Mouse (Mus musculus) forebrain, embryonic 14.5 days (tissue): ENCODE results near the gene Dock2. TPM values are rescaled to one million over a fixed set of nuclear protein-coding genes. Genes with fewer than 3 reads are reported as not detected.

Experiments
- ATAC-seq: fragments of 200-750 bp; cut with Nextera tagmentation; 2 replicates; pipeline ENCODE4 v1.8.0; 2017; ENCODE audit warnings: mild to moderate bottlenecking, moderate library complexity
- DNase-seq: peaks from one replicate; pipeline ENCODE4 v3.0.0-alpha.2; 2015; ENCODE audit warnings: low spot score
- H3K27ac ChIP-seq: fragments of 300-500 bp; sonication (generic); 2 replicates; pipeline ENCODE4 v1.5.1; 2014; ENCODE audit warnings: low read depth, mild to moderate bottlenecking, control low read depth, low read length, moderate library complexity
- H3K27me3 ChIP-seq: fragments of 300-500 bp; sonication (generic); replicated peaks from 2 replicates; pipeline ENCODE4 v1.6.1; 2014; ENCODE audit warnings: low read length, control low read depth, mixed read lengths; ENCODE audit not compliant: control insufficient read depth, insufficient read depth
- H3K36me3 ChIP-seq: fragments of 300-500 bp; sonication (generic); 2 replicates; pipeline ENCODE4 v1.6.1; 2014; ENCODE audit warnings: low read length, control low read depth; ENCODE audit not compliant: control insufficient read depth, insufficient read depth
- H3K4me1 ChIP-seq: fragments of 300-500 bp; sonication (generic); 2 replicates; pipeline ENCODE4 v1.6.1; 2014; ENCODE audit warnings: antibody characterized with exemption, low read length, control low read depth; ENCODE audit not compliant: control insufficient read depth, insufficient read depth
- H3K4me2 ChIP-seq: fragments of 300-500 bp; sonication (generic); 2 replicates; pipeline ENCODE4 v1.6.1; 2014; ENCODE audit warnings: mild to moderate bottlenecking, control low read depth, low read length
- H3K4me3 ChIP-seq: fragments of 300-500 bp; sonication (generic); 2 replicates; pipeline ENCODE4 v1.5.1; 2014; ENCODE audit warnings: low read depth, low read length, control low read depth
- H3K9ac ChIP-seq: fragments of 300-500 bp; sonication (generic); 2 replicates; pipeline ENCODE4 v1.6.1; 2014; ENCODE audit warnings: mild to moderate bottlenecking, low read length, control low read depth, moderate library complexity
- H3K9me3 ChIP-seq: fragments of 300-500 bp; sonication (generic); replicated peaks from 2 replicates; pipeline ENCODE4 v1.6.1; 2016; ENCODE audit warnings: low read length, control low read depth, mixed read lengths; ENCODE audit not compliant: control insufficient read depth
- WGBS: fragments of 180-500 bp; shearing (Covaris S2); extraction: QIAGEN DNeasy Blood & Tissue Kit; methylation state at CpG from one replicate; pipeline ENCODE4 v1.1.7; 2014; 5-methylcytosine and 5-hydroxymethylcytosine counted together
- polyA plus RNA-seq: library from polyadenylated mRNA; unstranded; fragments of >200 nt; fragmentation: Nextera tagmentation; extraction: Ambion mirVana; gene quantifications from 2 replicates; pipeline ENCODE4 v1.2.1, GENCODE M21; 2014

Gene Dock2
- polyA plus RNA-seq, 1 experiment from 2014 or later, result 0.37 TPM

- no peak for ATAC-seq
- Histone ChIP-seq H3K4me3 (no peak overlapping the region), H3K27me3 (no peaks in the 10 kb centered on the region), H3K9ac (no peak overlapping the region), H3K4me1 (no peaks in the 10 kb centered on the region), H3K4me2 (no peak overlapping the region), H3K9me3 (peaks cover 5% of the 10 kb centered on the region; the same call in 1 of the 2 replicates), H3K27ac (no peak overlapping the region), H3K36me3 (no peaks in the 10 kb centered on the region)
- no peak for DNase-seq
- 91% methylated on average over 6 of the region's 6 CpGs for WGBS
Observed at GRCm38 (mm10) chr11:34762125-34762524, 21.6 kb downstream of the Dock2 start.

DNA sequence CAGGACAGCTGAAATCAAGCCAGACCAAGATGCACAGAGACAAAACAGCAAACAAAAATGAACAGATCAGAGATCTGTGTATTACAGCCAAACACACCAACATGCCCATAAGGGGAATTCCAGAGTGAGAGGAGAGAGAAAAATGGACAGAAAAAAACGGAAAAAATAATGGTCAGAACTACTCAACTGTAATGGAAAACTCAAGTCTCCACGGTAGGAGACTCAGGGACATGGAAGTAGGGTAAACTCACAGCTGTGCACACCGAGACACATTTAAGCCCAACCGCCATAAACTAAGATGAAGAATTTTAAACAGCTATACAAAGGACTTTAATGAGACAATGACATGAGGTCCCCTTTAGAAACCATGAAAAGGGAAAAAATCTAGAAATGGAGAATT is 24.1 kb downstream of the Dock2 start:
- Histone ChIP-seq H3K27me3 (no peaks in the 10 kb centered on the region), H3K9me3 (no peaks in the 10 kb centered on the region), H3K9ac (no peak overlapping the region), H3K4me3 (no peak overlapping the region), H3K27ac (no peak overlapping the region), H3K4me1 (no peaks in the 10 kb centered on the region), H3K36me3 (no peaks in the 10 kb centered on the region), H3K4me2 (no peak overlapping the region)
- DNase-seq (no peak), ATAC-seq (no peak)
- 87% methylated on average over 4 of the region's 4 CpGs for WGBS

- no peak for ATAC-seq
- Histone ChIP-seq H3K9me3 (no peaks in the 10 kb centered on the region), H3K4me1 (peaks cover 5% of the 10 kb centered on the region; the same call in 1 of the 2 replicates), H3K36me3 (no peaks in the 10 kb centered on the region), H3K4me3 (no peak overlapping the region), H3K4me2 (no peak overlapping the region), H3K9ac (no peak overlapping the region), H3K27me3 (no peaks in the 10 kb centered on the region), H3K27ac (no peak overlapping the region)
- no peak for DNase-seq
- WGBS, result 59% methylated on average over 1 of the region's 1 CpGs
Observed at GRCm38 (mm10) chr11:34741081-34741480, 42.6 kb downstream of the Dock2 start.

- no peak overlapping the region for H3K27ac ChIP-seq
- H3K27me3 ChIP-seq, result no peaks in the 10 kb centered on the region
- DNase-seq (no peak), ATAC-seq (no peak)
- no peaks in the 10 kb centered on the region for H3K9me3 ChIP-seq
- H3K4me3 ChIP-seq, result no peak overlapping the region
- H3K4me1 ChIP-seq, result peaks cover 5% of the 10 kb centered on the region; the same call in 1 of the 2 replicates
- H3K9ac ChIP-seq, result no peak overlapping the region
- no peaks in the 10 kb centered on the region for H3K36me3 ChIP-seq
- WGBS, result 94% methylated on average over 3 of the region's 3 CpGs
- no peak overlapping the region for H3K4me2 ChIP-seq
Observed at GRCm38 (mm10) chr11:34739816-34740215, 43.9 kb downstream of the Dock2 start.

DNA sequence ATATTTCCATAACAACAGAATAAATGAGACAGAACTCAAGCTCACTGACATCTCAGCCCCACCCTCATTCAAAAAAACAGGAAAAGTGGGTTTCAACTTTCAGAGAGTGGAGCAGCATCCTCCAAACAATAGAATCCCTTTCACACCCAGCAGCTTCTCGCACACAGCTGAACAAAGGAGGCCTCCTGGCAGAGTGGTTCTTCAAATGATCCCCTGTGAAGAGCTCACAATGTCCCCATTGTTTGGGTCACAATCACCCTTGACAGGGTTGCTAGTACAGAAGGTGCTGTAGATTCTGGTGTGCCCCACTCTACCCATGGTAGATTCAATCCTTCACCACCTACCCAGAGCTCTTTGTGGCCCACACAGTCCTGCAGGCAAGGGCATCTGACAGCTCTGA is 44.7 kb downstream of the Dock2 start:
- no peaks in the 10 kb centered on the region for H3K27me3 ChIP-seq
- ATAC-seq, result 0 out of 2 replicates have a peak, but pooled peaks have one; percentile 40
- H3K4me1 ChIP-seq, result peaks cover 5% of the 10 kb centered on the region; the same call in 1 of the 2 replicates
- peak; percentile 38 for DNase-seq
- H3K4me2 ChIP-seq, result no peak overlapping the region
- H3K27ac ChIP-seq, result peak overlapping the region; percentile 33; the same call in 1 of the 2 replicates
- 3% methylated on average over 1 of the region's 1 CpGs for WGBS
- H3K9ac ChIP-seq, result no peak overlapping the region
- H3K4me3 ChIP-seq, result no peak overlapping the region
- H3K36me3 ChIP-seq, result no peaks in the 10 kb centered on the region
- H3K9me3 ChIP-seq, result no peaks in the 10 kb centered on the region

DNA sequence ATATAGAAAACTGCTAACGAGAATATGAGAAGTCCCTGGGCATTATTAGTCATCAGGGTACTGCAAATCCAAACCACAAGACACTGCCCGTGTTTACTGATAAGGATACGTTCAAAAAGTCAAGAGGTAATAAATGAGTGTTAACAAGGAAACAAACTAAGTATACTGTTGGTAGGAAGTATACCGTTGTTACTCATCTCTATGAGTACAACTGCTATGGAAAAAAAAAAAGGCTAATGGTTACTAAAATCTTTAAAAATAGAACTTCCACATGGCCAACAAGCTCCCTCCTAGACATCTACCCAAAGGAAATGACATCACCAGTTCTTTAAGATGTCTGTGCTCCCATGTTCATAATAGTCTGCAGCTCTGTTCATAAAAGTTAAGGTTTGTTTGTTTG is 46.5 kb downstream of the Dock2 start:
- H3K9me3 ChIP-seq, result no peaks in the 10 kb centered on the region
- no peak overlapping the region for H3K27ac ChIP-seq
- 94% methylated on average over 4 of the region's 4 CpGs for WGBS
- no peaks in the 10 kb centered on the region for H3K36me3 ChIP-seq
- H3K27me3 ChIP-seq, result no peaks in the 10 kb centered on the region
- H3K4me2 ChIP-seq, result no peak overlapping the region
- DNase-seq (no peak), ATAC-seq (no peak)
- no peak overlapping the region for H3K9ac ChIP-seq
- no peak overlapping the region for H3K4me3 ChIP-seq
- H3K4me1 ChIP-seq, result peaks cover 8% of the 10 kb centered on the region; the same call in 1 of the 2 replicates

- Histone ChIP-seq H3K9me3 (no peaks in the 10 kb centered on the region), H3K4me2 (no peak overlapping the region), H3K27me3 (no peaks in the 10 kb centered on the region), H3K27ac (no peak overlapping the region), H3K36me3 (no peaks in the 10 kb centered on the region), H3K9ac (no peak overlapping the region), H3K4me1 (peaks cover 6% of the 10 kb centered on the region; the same call in 1 of the 2 replicates), H3K4me3 (no peak overlapping the region)
- WGBS, result 27% methylated on average over 3 of the region's 3 CpGs
- DNase-seq (peak; percentile 75), ATAC-seq (peak; percentile 80)
Observed at GRCm38 (mm10) chr11:34734033-34734432, 49.7 kb downstream of the Dock2 start.

GRCm38 (mm10) chr11:34727467-34727866 is 56.2 kb downstream of the Dock2 start:
- H3K4me3 ChIP-seq, result no peak overlapping the region
- no peak for ATAC-seq
- no peak for DNase-seq
- no peak overlapping the region for H3K27ac ChIP-seq
- H3K36me3 ChIP-seq, result no peaks in the 10 kb centered on the region
- H3K27me3 ChIP-seq, result no peaks in the 10 kb centered on the region
- H3K9ac ChIP-seq, result no peak overlapping the region
- H3K4me1 ChIP-seq, result no peaks in the 10 kb centered on the region
- no peaks in the 10 kb centered on the region for H3K9me3 ChIP-seq
- 89% methylated on average over 3 of the region's 3 CpGs for WGBS
- H3K4me2 ChIP-seq, result no peak overlapping the region

GRCm38 (mm10) chr11:34726699-34727347 is 56.9 kb downstream of the Dock2 start:
- Histone ChIP-seq H3K4me2 (no peak overlapping the region), H3K4me1 (no peaks in the 10 kb centered on the region), H3K27me3 (no peaks in the 10 kb centered on the region), H3K9me3 (no peaks in the 10 kb centered on the region), H3K9ac (no peak overlapping the region), H3K4me3 (no peak overlapping the region), H3K36me3 (no peaks in the 10 kb centered on the region), H3K27ac (no peak overlapping the region)
- no peak for ATAC-seq
- WGBS, result 78% methylated on average over 9 of the region's 9 CpGs
- no peak for DNase-seq
